Mouse (Mus musculus) G1E (cell line): ENCODE results near the gene Racgap1. TPM values are rescaled to one million over a fixed set of nuclear protein-coding genes. Genes with fewer than 3 reads are reported as not detected.
A peak's percentile ranks its signal among the peaks of the same experiment; 100 is the strongest.

Source experiments
- ATAC-seq: 2 replicates; pipeline ENCODE4 v1.8.0; 2016; ENCODE audit warnings: mild to moderate bottlenecking; ENCODE audit not compliant: insufficient number of reproducible peaks, poor library complexity, low FRiP score, severe bottlenecking; ENCODE audit errors: extremely low read depth
- DNase-seq: peaks from one replicate; pipeline ENCODE4 v3.0.0; 2012; ENCODE audit warnings: low spot score
- H3K27me3 ChIP-seq: 2 replicates; pipeline ENCODE4 v1.6.1; 2012; ENCODE audit warnings: mild to moderate bottlenecking, low read length, inconsistent platforms; ENCODE audit not compliant: insufficient read depth
- H3K36me3 ChIP-seq: replicated peaks from 2 replicates; pipeline ENCODE3; 2012; ENCODE audit warnings: mild to moderate bottlenecking, inconsistent platforms
- H3K4me1 ChIP-seq: 2 replicates; pipeline ENCODE4 v1.6.1; 2012; ENCODE audit warnings: low read depth, low read length, inconsistent platforms, mixed read lengths; ENCODE audit not compliant: insufficient read depth
- H3K4me3 ChIP-seq: 2 replicates; pipeline ENCODE4 v1.5.1; 2012; ENCODE audit warnings: low read depth, mild to moderate bottlenecking, inconsistent platforms, low read length, moderate library complexity, mixed read lengths
- H3K9me3 ChIP-seq: replicated peaks from 2 replicates; pipeline ENCODE4 v1.6.1; 2012; ENCODE audit warnings: inconsistent platforms
- CTCF ChIP-seq: IDR thresholded peaks from 2 replicates; pipeline ENCODE4 v1.5.1; 2012; ENCODE audit warnings: low read depth, low read length, inconsistent platforms, mixed read lengths
- GATA1 ChIP-seq: IDR thresholded peaks from 2 replicates; pipeline ENCODE4 v1.6.1; 2012; ENCODE audit warnings: borderline replicate concordance, low read length, inconsistent platforms, mixed read lengths
- GATA2 ChIP-seq: IDR thresholded peaks from 2 replicates; pipeline ENCODE4 v1.6.1; 2012; ENCODE audit warnings: low read depth, low read length, inconsistent platforms, borderline replicate concordance
- POLR2AphosphoS5 ChIP-seq: IDR thresholded peaks from 2 replicates; pipeline ENCODE4 v1.6.1; 2012; ENCODE audit warnings: low read depth, low read length, inconsistent platforms; ENCODE audit not compliant: insufficient replicate concordance
- TAL1 ChIP-seq: conservative IDR thresholded peaks from 2 replicates; pipeline ENCODE4 v1.6.1; 2012; ENCODE audit warnings: low read depth, low read length, inconsistent platforms, mixed read lengths
- polyA plus RNA-seq: library from polyadenylated mRNA; stranded (reverse); fragments of >175 nt; gene quantifications from 2 replicates; pipeline ENCODE4 v1.2.3, GENCODE M21; 2012
- total RNA-seq, 2 experiments: library from RNA; stranded (forward) in 1 of 2; stranded (reverse) in 1 of 2; fragments of 200-1000 nt in 1 of 2; fragments of >200 nt in 1 of 2; fragmentation: Nextera tagmentation in 1 of 2; gene quantifications; 2 replicates each; pipeline ENCODE4 v1.2.3; 2014 to 2017

Gene Racgap1
- total and polyA plus RNA-seq, 3 experiments, result 35.6 to 189 (median 71.7) TPM

DNA sequence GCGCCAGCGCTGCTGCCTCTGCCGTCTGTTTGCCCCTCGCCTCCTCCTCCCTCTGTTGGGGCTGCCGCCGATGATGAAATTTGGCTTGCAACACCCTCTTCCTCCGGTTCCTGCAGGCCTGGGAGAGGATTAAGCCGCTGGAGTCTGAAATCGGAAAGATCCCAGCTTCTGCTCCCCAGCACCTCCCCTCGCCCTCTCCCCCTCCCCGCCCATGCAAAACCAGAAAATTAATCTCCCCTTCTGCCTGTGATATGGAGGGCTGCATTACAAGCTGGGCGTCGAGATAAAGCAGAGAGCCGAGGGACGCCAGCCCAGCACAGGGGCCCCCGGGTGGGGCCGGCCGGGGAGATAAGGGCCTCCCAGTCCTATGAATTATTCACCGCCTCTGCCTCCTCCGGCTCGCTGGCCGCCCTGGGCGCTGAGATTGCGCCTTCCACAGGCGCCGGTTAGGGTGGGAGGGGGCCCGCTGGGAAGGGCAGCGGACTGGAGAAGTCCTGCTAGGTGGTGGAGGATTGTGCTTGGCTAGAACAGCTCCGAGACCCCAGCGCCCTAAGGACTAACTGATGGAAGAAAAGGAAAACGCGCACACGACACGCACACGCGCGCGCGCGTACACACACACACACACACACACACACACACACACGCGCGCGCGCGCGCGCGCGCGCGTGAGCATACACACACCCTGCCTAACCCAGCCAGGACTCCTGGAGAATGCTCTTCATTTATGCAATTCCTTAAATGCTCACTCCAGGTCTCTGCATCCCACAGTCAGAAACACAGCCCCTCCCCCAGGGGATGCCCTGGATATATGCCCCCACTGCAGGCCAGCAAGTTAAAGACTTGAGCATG lies 13.4 kb upstream of the Racgap1 start:
- peak; percentile 96 for DNase-seq
- peak overlapping the region; percentile 70; the same call in 1 of the 2 replicates for H3K4me3 ChIP-seq
- H3K4me1 ChIP-seq, result peaks cover 75% of the 10 kb centered on the region

DNA sequence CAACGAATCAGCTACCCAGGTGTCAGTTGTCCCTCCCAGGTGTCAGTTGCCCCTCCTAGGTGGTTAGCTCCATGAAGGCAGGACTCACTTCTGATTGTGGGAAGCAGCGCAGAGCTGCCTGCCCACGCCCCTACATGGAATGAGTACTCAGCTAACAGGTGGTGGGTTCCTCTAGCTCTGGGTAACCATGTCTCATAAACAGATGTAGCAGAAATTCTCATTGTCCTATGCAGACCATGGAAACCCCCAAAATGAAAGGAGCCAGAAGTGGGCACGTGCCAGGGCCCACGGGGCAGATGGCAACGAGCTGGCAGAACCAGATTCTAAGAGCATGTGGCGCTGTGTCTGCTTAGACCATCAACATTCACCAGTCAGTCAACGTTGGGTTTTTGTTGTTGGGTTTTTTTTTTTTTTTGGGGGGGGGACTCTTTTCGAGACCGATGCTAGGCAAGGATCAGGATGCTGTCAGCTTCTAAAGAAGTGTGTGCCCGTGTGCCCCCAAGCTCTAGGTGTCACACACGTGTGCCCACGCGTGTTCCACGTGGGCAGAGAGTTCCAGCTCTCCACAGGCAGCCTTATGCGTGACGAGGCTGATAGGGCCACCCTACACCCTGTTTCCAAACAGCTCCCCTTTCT lies 12.6 kb upstream of the Racgap1 start:
- no peak for TF ChIP-seq GATA1
- TF ChIP-seq GATA2, result no peak
- TF ChIP-seq POLR2AphosphoS5, result no peak
- TF ChIP-seq TAL1, result no peak
- TF ChIP-seq CTCF, result no peak
- Histone ChIP-seq H3K4me3 (peak overlapping the region; percentile 70; the same call in 1 of the 2 replicates), H3K27me3 (peaks cover 25% of the 10 kb centered on the region), H3K36me3 (no peaks in the 10 kb centered on the region), H3K9me3 (peaks cover 3% of the 10 kb centered on the region), H3K4me1 (peaks cover 74% of the 10 kb centered on the region)
- ATAC-seq (no peak), DNase-seq (no peak)

More for the DNA sequence above, 13.4 kb upstream of the Racgap1 start:
- H3K36me3 ChIP-seq, result no peaks in the 10 kb centered on the region
- peaks cover 3% of the 10 kb centered on the region for H3K9me3 ChIP-seq
- TF ChIP-seq GATA1 (no peak), TAL1 (peak; percentile 97)
- H3K27me3 ChIP-seq, result peaks cover 29% of the 10 kb centered on the region
- ATAC-seq, result peak; percentile 89

DNA sequence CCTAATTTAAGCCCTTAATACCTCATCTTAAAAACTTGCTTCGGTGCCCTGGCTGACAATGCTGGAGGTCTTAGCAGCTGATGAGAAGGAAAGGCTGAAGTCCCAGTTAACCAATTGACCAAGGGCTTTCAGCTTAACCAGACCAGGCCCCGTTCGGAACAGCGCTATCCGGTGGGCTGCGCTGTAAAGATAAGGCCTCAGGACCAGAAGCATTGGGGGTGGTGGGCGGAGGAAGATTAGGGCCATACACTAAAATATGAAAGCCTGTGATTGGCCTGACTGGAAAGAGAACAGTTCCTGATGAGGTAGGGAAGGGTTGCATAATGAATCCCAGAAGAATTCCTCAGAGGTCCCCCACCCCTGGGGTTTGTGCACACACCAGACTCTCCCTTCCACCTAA lies 10.9 kb upstream of the Racgap1 start:
- TF ChIP-seq GATA2 (no peak), TAL1 (peak; percentile 85), GATA1 (no peak)
- Histone ChIP-seq H3K4me3 (no peak overlapping the region), H3K9me3 (peaks cover 5% of the 10 kb centered on the region), H3K36me3 (no peaks in the 10 kb centered on the region), H3K4me1 (peaks cover 80% of the 10 kb centered on the region), H3K27me3 (peaks cover 19% of the 10 kb centered on the region)
- DNase-seq (peak; percentile 61), ATAC-seq (peak; percentile 43)

DNA sequence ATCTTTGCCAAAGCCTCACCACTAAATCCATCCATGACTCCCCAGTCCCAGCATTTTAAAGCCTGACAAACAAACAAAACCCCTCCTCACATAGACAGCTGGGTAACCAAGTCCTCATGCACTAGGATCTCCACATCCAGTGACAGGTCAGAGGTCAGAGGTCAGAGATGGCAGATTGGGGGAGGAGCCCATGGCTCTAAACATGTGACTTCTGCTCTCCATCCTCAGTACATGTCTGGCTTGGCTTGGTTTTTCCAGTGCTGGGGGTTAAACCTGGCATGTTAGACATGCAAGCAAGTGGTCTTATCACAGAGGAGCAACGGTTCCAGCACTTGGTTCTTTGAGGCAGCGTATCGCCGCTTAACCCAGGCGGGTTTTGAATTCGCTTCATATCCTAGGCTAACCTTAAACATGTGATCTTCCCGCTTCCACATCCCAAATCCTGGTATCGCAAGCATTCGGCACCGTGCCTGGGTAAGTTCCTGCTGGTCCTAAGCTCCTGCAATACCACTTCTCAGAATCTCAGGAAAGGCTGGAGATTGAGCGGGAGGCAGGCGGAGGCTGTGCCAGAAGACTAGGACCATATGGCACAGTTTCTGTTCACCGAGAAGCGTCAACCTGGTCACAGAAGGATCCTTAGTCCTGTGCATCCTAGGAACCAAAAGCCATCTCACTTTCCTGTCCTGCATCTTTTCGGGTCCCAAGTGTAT lies 9.8 kb upstream of the Racgap1 start:
- peaks cover 78% of the 10 kb centered on the region for H3K4me1 ChIP-seq
- ATAC-seq, result no peak
- peaks cover 10% of the 10 kb centered on the region for H3K27me3 ChIP-seq
- peaks cover 2% of the 10 kb centered on the region; the same call in 1 of the 2 replicates for H3K9me3 ChIP-seq
- no peak overlapping the region; the same call in 1 of the 2 replicates for H3K4me3 ChIP-seq
- H3K36me3 ChIP-seq, result no peaks in the 10 kb centered on the region
- no peak for TF ChIP-seq GATA2
- TF ChIP-seq TAL1, result no peak
- no peak for TF ChIP-seq POLR2AphosphoS5
- TF ChIP-seq GATA1, result no peak
- no peak for TF ChIP-seq CTCF
- DNase-seq, result no peak

DNA sequence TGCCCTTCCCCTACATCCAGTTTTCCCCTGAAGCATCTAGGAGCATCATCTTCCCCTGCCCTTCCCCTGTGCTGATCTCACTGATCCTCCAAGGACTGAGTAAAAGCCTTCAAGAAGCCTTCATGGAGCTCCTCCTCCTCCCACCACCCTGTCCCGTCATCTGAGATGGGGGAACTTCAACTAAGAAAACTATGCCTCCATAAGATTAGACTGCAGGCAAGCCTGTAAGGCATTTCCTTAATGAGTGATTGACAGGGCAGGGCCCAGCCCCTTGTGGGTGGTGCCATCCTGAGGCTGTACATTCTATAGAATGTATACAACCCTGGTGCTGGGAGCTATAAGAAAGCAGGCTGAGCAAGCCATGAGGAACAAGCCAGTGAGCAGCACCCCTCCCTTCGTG lies 7.0 kb upstream of the Racgap1 start:
- Histone ChIP-seq H3K4me1 (peaks cover 82% of the 10 kb centered on the region), H3K4me3 (no peak overlapping the region), H3K36me3 (no peaks in the 10 kb centered on the region), H3K9me3 (peaks cover 2% of the 10 kb centered on the region; the same call in 1 of the 2 replicates), H3K27me3 (peaks cover 17% of the 10 kb centered on the region; the same call in 1 of the 2 replicates)
- no peak for DNase-seq
- ATAC-seq, result no peak
- TF ChIP-seq TAL1, result no peak

DNA sequence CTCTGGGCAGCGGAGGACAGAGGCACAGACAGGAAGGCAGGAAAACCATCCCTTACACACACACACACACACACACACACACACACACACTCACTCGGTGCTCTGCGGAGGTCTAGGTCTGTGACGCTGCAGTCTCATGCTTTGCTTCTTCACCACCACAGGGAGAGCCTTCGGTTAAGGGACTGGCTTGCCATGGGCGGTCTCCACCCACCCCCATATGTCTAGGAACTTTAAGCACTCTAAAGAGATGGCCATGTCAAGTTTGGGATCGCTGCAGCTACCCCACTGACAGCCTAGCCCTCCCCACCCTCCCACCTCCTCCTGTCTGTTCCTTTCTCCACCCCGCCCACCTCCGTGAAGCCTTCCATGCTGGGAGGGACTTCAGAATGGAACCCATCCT lies 4.5 kb upstream of the Racgap1 start:
- no peaks in the 10 kb centered on the region for H3K36me3 ChIP-seq
- peaks cover 17% of the 10 kb centered on the region; the same call in 1 of the 2 replicates for H3K27me3 ChIP-seq
- no peak overlapping the region; the same call in 1 of the 2 replicates for H3K4me3 ChIP-seq
- peaks cover 75% of the 10 kb centered on the region for H3K4me1 ChIP-seq
- H3K9me3 ChIP-seq, result peaks cover 2% of the 10 kb centered on the region; the same call in 1 of the 2 replicates
- TF ChIP-seq CTCF (no peak), POLR2AphosphoS5 (no peak), GATA1 (no peak), TAL1 (no peak), GATA2 (no peak)
- ATAC-seq (no peak), DNase-seq (no peak)
